Mouse (Mus musculus) mammary gland, adult 2 months (tissue): ENCODE measurements around the gene Lbp. TPM values are rescaled to one million over a fixed set of nuclear protein-coding genes. Genes with fewer than 3 reads are reported as not detected.

Experiments used
- polyA plus RNA-seq: library from polyadenylated mRNA; depleted of rRNA; stranded (reverse); fragments of >200 nt; gene quantifications from 2 replicates; pipeline ENCODE4 v1.2.3, GENCODE M21; 2012; ENCODE audit warnings: low replicate concordance; rRNA removed

Lbp gene
- polyA plus RNA-seq: 61.8 and 118 TPM in 2 replicates

DNA sequence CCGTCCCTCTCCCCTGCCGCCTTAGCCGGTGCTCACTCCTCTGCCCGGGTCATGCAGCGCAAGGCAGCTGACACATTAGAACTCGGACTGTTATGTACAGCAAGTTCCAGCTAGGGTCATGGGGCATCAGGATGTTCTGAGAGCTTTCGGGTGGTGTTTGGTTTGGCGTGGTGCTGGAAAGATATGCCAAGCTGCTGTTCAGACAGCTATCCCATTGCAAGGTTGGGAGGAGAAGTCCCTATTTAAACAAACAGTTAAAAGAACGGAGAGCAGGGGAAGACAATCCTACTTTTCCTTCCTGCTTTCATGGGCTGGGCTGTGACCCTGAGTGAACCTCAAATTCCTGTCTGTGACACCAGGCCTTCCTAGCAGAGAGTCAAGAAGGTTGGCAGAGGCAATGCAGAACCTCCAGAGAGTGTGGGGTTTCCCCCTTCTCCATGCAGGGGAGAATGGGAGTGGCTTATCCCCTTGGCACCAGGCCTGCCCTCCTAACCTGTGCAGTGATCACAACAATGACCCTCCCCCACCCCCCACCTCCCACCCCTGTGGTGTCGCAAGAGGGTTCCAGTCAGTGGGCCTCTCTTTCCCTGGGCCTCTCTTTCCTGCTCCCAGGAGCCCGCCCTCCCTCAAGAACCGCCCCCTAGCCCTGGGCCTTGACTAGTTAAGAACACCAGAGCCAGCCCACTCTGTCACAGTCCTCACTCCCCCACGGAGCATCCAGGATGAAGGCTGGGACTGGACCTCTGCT, at the start of gene Lbp:
Lbp (plus strand) TSS at position 546 of the 748 bp plus-strand sequence.

DNA sequence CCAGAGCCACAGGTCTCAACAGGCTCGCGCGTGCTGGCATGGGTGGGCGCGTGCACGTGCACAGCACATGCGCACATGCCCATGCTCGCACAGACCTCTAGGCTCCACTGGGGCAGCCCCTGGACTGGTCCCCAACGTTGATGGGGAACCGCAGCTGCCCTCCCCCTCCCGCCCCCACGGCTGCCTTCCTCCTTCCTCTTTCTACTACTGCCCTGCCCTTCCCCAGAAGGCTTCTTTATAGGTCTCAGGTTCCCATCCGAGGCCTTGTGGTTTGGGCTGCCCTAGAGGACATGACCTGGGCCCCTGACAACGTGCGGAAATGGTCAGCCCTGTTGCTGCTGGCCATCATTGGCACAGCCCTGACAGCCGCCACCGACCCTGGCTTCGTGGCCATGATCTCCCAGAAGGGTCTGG, 48.3 kb upstream of the Lbp start, which contains the start of gene Bpi:
Bpi (plus strand) TSS at position 90 of the 414 bp plus-strand sequence.

DNA sequence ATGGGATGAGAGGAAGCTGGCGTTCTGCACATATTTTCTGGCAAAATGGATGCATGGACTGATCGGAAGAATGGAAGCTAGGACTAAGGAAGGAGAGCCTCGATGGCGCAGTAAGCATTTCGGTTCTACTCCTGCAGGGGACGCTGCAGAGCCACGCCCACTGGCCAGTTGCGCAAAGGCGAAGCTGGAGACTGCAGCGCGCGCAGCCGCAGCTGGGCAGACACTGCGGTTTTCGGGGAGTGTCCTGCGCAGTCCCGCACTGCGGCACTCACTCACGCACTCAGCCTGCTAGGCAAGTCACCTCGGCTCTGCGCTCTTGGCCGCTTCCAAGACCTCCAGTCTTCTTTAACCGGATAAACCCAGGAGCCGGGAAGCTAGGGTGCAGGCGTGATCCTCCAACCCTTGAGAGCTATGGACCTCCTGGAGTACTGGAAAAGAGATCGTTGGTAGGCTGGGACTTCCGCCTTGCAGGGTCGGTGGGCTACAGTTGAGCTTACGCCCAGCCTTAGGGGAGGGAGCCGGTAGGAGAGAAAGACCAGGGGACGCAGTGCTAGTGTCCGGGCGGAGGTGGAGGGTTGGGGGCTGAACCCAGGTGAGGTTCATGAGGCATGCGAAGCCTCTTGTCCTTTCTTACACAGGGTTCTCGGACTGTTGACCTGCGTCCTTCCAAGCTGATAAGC, 69.3 kb downstream of the Lbp start, which contains the start of gene Snhg11:
Snhg11 (plus strand) TSS at position 196 of the 680 bp plus-strand sequence.

Other genes with a start within 250 kb of the Lbp start
- 362 and 382 TPM in 2 replicates for gene Tgm2, start 160.1 kb upstream of the Lbp start, polyA plus RNA-seq
- gene D630003M21Rik, start 77.3 kb upstream of the Lbp start, polyA plus RNA-seq: 3.3 and 3.4 TPM in 2 replicates
- not detected in 2 replicates for gene Bpi, start 48.4 kb upstream of the Lbp start, polyA plus RNA-seq
- gene Snhg11, start 69.1 kb downstream of the Lbp start, polyA plus RNA-seq: 25.5 and 30.6 TPM in 2 replicates
- gene Ralgapb, start 103.4 kb downstream of the Lbp start, polyA plus RNA-seq: 21.1 and 33.7 TPM in 2 replicates
- 260 and 384 TPM in 2 replicates for gene Adig, start 196.1 kb downstream of the Lbp start, polyA plus RNA-seq
- gene Arhgap40, start 206.3 kb downstream of the Lbp start, polyA plus RNA-seq: 12.3 and 17.5 TPM in 2 replicates